Mouse (Mus musculus): ENCODE measurements around the gene Gprin2.

Gprin2 gene

DNA sequence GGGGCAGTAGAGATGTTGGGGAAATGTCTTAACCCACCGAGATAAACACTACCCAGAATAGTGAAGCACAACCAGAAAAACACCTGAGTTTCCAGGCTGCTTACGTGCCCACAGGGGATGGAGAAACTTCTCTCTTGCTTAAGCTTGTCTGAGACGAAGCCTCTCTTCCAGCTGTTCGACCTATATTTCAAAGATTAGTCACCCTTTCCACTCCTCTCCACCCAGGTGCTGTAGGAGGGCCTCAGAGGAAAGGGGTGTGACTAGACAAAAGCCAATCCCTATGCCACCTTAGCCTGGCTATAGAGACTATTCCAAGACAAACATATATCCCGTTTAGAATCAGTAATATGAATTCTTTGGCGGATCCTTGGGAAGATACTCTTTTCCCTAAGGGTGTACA lies 6.5 kb upstream of the Gprin2 start:
- DNase-seq (ENCODE audit: low spot score in 2 of 2), result no peak

DNA sequence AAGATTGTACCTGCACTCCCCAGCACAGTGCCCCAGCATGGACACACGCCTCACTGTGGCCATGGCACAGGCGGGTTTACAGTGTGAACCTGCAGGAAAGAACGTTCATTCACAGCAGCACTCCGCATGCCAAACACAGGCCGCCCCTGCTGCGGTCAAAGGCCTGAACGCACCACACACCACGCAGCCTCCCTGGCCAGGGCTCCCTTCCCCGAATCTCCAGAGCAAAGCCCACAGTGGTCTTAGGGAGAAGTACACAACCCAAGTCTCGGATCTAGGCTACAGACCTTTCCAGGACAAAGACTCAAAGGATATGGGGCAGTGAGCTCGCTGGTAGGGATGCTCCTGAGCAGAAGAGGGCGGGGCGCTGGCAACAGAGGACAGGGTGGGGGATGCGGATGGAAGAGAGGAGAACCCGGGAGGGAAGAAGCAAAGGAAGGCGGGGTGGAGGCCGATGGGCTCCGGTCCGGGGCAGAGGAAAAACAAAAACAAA lies 669 bp downstream of the Gprin2 start:
- DNase-seq (ENCODE audit: low spot score in 2 of 2), result no peak

GRCm38 (mm10) chr14:34196706-34197105 lies 4.7 kb downstream of the Gprin2 start:
- no peak for DNase-seq (ENCODE audit: low spot score in 2 of 2)

DNA sequence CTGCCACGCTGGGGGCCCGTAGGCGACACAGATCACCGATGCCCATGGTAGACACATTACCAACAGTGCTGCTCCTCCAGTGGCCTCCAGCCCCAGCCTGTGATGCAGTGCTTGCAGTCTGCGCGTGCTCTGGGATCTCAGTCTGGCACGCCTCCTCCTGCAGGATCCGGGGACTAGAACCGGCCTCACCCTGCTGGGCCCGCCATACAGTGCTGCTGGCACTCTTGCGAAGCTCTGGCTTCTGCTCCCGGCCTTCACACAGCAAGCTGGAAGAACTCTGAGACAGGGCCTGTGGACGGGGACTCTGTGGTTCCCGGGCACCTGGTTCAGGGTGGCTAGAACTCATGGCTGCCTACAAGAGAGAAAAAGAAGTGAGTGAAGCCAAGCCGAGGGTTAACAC lies 6.0 kb downstream of the Gprin2 start:
- no peak for DNase-seq (ENCODE audit: low spot score in 2 of 2)

DNA sequence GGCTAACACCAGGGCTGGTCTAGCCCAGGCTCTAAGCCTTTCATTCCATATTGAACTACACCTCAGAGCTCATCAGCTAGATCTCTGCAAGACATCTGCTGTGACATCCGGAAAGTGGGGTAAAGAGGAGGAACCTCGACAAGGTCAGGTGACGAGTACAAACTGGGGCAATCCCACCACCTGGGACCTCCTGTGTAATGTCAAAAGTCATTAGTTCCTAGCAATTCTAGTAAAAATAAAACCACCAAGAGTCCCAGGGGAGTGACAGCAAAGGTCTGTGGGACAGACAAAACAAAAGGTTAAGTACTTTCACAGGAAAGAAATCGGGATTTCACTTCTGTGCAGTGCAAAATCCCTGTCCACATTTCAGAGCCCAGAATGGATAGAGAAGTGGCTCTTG lies 7.6 kb downstream of the Gprin2 start:
- no peak for DNase-seq (ENCODE audit: low spot score in 2 of 2)

GRCm38 (mm10) chr14:34190361-34190760 lies 11.1 kb downstream of the Gprin2 start:
- DNase-seq (ENCODE audit: low spot score in 2 of 2), result no peak

DNA sequence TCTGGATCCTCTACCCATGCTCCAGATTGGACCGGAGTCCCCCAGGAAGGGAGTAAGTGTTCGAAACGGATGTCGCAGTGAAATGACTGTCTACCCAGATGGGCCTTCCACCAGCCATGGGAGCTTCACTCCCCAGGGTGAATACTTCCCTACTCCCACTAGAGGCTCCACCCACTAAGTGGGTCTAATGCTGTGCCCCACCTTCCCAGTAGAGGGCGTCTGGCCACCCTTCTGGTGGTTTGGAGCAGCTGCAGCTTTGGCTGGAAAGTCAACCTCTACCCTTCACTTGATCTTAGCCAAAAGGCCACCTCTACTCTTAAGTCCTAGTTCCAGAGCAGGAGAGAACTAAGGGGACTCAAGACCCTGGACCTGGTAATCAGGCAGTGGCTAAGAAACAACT lies 12.8 kb downstream of the Gprin2 start:
- no peak for DNase-seq (ENCODE audit: low spot score in 2 of 2)

- no peak for DNase-seq (ENCODE audit: low spot score in 2 of 2)
Measured at GRCm38 (mm10) chr14:34183101-34183500, 18.4 kb downstream of the Gprin2 start.

GRCm38 (mm10) chr14:34179351-34179750 lies 22.1 kb downstream of the Gprin2 start:
- peak; percentile 74 to 86 for DNase-seq (ENCODE audit: low spot score in 2 of 2)

- DNase-seq (ENCODE audit: low spot score in 2 of 2), result no peak
Measured at GRCm38 (mm10) chr14:34171107-34171506, 30.3 kb downstream of the Gprin2 start.

GRCm38 (mm10) chr14:34155752-34156151 lies 45.7 kb downstream of the Gprin2 start:
- DNase-seq (ENCODE audit: low spot score in 2 of 2), result no peak

DNA sequence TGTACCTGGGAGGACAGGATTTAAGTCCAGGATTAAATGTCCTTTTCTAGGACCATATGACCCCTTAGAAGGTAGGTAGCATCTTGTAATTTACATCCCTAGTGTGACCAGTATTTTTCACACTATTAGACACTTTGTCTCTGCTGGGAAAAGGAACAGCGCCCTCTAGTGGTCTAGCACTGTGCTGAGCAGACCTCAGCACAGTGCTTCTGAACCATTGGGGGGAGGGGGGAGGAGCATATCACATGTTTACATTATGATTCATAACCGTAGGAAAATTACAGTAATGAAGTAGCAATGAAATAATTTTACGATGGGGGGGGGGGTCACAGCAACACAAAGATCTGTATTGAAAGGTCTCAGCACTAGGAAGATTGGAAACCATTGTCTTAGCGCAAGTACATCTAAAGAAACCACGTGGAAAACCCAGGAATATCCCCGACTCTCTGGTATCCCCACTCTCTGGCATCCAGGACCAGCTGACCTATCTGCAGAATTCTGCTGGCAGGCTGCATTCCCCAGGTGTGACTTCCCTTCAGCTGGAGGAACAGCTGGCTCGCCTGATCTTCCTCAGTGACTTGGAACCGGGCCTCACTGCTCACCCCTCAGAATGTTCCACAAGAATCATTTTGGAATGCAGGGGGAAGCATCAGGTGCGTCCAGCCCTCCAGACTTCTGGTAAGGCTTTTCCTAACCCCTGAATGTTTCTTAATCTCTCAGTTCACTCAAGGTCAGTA lies 46.7 kb downstream of the Gprin2 start:
- peak in 1 of 2 experiments; percentile 13 for DNase-seq (ENCODE audit: low spot score in 2 of 2)

GRCm38 (mm10) chr14:34152342-34152741 lies 49.1 kb downstream of the Gprin2 start, which contains the start of gene Npy4r:
TSS of gene Npy4r (minus strand) at chr14:34152489.
- DNase-seq (ENCODE audit: low spot score in 2 of 2), result peak in 1 of 2 experiments; percentile 2

DNA sequence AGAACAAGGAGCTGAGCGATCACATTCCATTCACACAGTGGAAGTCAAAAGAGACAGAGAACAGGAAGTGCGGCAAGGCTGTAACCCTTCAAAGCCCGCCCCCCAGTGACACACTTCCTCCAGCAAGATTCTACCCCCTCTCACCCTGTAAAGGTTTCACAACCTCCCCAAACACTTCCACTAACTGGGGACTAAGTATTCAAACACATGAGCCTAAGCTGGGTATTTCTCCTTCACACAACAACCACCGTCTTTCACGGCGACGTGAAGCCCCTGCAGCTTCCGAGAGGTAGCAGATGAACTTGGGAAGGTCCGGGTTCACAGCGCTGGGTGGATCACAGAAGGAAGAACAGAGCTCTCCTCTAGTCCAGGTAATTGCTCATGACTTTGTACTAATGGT lies 58.5 kb downstream of the Gprin2 start:
- DNase-seq (ENCODE audit: low spot score in 2 of 2), result no peak

DNA sequence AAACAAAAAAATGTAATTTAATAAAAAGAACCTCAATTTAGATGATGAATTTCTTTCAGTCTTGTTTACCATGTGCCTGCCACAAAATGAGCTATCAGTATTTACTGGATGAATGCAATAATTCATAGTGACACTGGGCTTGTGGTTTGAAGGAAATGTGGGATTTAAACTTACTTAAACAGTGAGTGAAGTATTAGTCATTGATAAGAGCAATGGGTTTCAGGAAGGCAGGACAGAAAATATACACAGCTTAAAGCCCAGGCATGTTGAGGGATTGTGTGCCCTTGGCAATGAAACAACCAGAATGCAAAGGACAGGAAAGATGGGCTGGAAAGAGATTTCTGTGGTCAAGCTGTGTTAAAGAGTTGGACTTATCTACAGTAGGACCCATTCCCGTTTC lies 59.1 kb downstream of the Gprin2 start:
- no peak for DNase-seq (ENCODE audit: low spot score in 2 of 2)

- no peak for DNase-seq (ENCODE audit: low spot score in 2 of 2)
Measured at GRCm38 (mm10) chr14:34139671-34140664, 61.5 kb downstream of the Gprin2 start.
